In the genomic region with DNA sequence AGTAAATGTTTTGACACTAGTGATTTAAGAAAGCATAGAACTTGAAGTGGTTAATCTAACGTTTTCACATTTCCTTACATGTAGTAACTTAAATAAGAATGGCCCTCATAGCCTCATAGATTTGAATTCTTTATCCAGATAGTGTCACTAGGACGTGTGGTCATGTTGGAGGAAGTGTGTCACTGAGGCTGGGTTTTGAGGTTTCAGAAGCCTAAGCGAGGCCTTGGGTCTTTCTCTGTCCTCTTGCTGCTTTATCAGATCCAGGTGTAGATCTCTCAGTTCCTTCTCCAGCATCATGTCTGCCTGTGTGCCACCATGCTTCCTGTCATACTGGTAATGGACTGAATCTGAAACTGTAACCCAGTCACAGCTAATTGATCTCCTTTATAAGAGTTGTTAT, we compare ENCODE assay signal across 30 mouse cellular contexts.
"Had no signal": no experiment of that assay in that cellular context is flagged by ENCODE, and none has a peak within 500 bp of the region (broad histone marks: within the 10 kb centered on the region; RNA-seq: fewer than 3 reads in every experiment).

No protein-coding gene starts in this region.

- H3K4me3 ChIP-seq: heart, embryonic 10.5 days; heart, embryonic 12.5 days; heart, embryonic 13.5 days; heart, embryonic 15.5 days; hindbrain, embryonic 10.5 days; hindbrain, embryonic 12.5 days; hindbrain, embryonic 13.5 days; hindbrain, embryonic 15.5 days; intestine, embryonic 15.5 days; kidney, embryonic 15.5 days; layer of hippocampus, adult 2 months; left cerebral cortex, adult 2 months had no signal

- H3K27ac ChIP-seq: heart, embryonic 10.5 days; heart, embryonic 13.5 days; heart, embryonic 15.5 days; hindbrain, embryonic 10.5 days; hindbrain, embryonic 12.5 days; hindbrain, embryonic 13.5 days; hindbrain, embryonic 14.5 days; hindbrain, embryonic 15.5 days; hindbrain, postnatal 0 days; intestine, embryonic 15.5 days; kidney, embryonic 15.5 days; kidney, postnatal 0 days; layer of hippocampus, adult 2 months; left cerebral cortex, adult 2 months had no signal

- H3K4me1 ChIP-seq: heart, embryonic 10.5 days; heart, embryonic 12.5 days; heart, embryonic 13.5 days; heart, embryonic 15.5 days; hindbrain, embryonic 10.5 days; hindbrain, embryonic 12.5 days; hindbrain, embryonic 13.5 days; hindbrain, embryonic 15.5 days; intestine, embryonic 15.5 days; kidney, embryonic 15.5 days had no signal

- H3K9ac ChIP-seq: heart, embryonic 12.5 days; heart, embryonic 13.5 days; heart, embryonic 15.5 days; hindbrain, embryonic 12.5 days; hindbrain, embryonic 13.5 days; hindbrain, embryonic 14.5 days; hindbrain, embryonic 15.5 days; intestine, embryonic 15.5 days; kidney, embryonic 15.5 days had no signal

- H3K27me3 ChIP-seq: heart, embryonic 12.5 days; heart, embryonic 13.5 days; heart, embryonic 15.5 days; hindbrain, embryonic 12.5 days; hindbrain, embryonic 13.5 days; hindbrain, embryonic 15.5 days; intestine, embryonic 15.5 days; kidney, embryonic 15.5 days had no signal

- H3K36me3 ChIP-seq: heart, embryonic 10.5 days; heart, embryonic 12.5 days; heart, embryonic 13.5 days; heart, embryonic 15.5 days; hindbrain, embryonic 10.5 days; hindbrain, embryonic 12.5 days; hindbrain, embryonic 13.5 days; hindbrain, embryonic 15.5 days; intestine, embryonic 15.5 days; kidney, embryonic 15.5 days had no signal

- DNase-seq: heart, postnatal 10 days; heart, postnatal 14 days; heart, postnatal 4 days; kidney, adult 11 months; kidney, adult 18-20 months; kidney, adult 2 months; kidney, adult 8-10 months; kidney, adult 9 months; kidney, postnatal 10 days; kidney, postnatal 14 days; kidney, postnatal 25 days; kidney, postnatal 36 days; kidney, postnatal 4 days; layer of hippocampus, adult 9-11 months; layer of hippocampus, postnatal 36 days had no signal

- H3K9me3 ChIP-seq: heart, embryonic 10.5 days; heart, embryonic 12.5 days; heart, embryonic 13.5 days; heart, embryonic 15.5 days; hindbrain, embryonic 10.5 days; hindbrain, embryonic 12.5 days; hindbrain, embryonic 13.5 days; hindbrain, embryonic 15.5 days; intestine, embryonic 15.5 days; kidney, embryonic 15.5 days had no signal
